Mouse (Mus musculus) splenic B cell, adult 2 months (primary cell): ENCODE data around the gene Tmem256.

Experiments
- DNase-seq: peaks from one replicate; pipeline ENCODE4 v3.0.0-alpha.2; 2011; ENCODE audit warnings: low read depth, low spot score
- H3K27me3 ChIP-seq: 2 replicates; pipeline ENCODE4 v1.6.1; 2012; ENCODE audit warnings: mild to moderate bottlenecking, low read length, moderate library complexity, mixed read lengths; ENCODE audit not compliant: control insufficient read depth, poor library complexity, insufficient read depth, severe bottlenecking
- H3K36me3 ChIP-seq: 2 replicates; pipeline ENCODE4 v1.6.1; 2012; ENCODE audit warnings: mild to moderate bottlenecking, low read length, moderate library complexity, mixed read lengths; ENCODE audit not compliant: control insufficient read depth, poor library complexity, insufficient read depth, severe bottlenecking

Tmem256 gene

GRCm38 (mm10) chr11:69803786-69804651 lies 34.3 kb upstream of the Tmem256 start:
- Histone ChIP-seq H3K27me3 (no peaks in the 10 kb centered on the region), H3K36me3 (no peaks in the 10 kb centered on the region)
- peak; percentile 83 for DNase-seq

- DNase-seq: no peak
- H3K27me3 ChIP-seq: no peaks in the 10 kb centered on the region
These were observed 33.7 kb upstream of the Tmem256 start for GRCm38 (mm10) chr11:69804652-69804940.

GRCm38 (mm10) chr11:69804972-69805909 lies 33.1 kb upstream of the Tmem256 start, which contains the start of gene Tmem102:
TSS of gene Tmem102 (minus strand) at chr11:69805624.
- H3K27me3 ChIP-seq: no peaks in the 10 kb centered on the region
- DNase-seq: peak; percentile 19
- H3K36me3 ChIP-seq: no peaks in the 10 kb centered on the region

More at GRCm38 (mm10) chr11:69804652-69804940, 33.7 kb upstream of the Tmem256 start:
- H3K36me3 ChIP-seq: no peaks in the 10 kb centered on the region

GRCm38 (mm10) chr11:69806378-69806777 lies 31.9 kb upstream of the Tmem256 start:
- no peak for DNase-seq
- H3K36me3 ChIP-seq: no peaks in the 10 kb centered on the region
- H3K27me3 ChIP-seq: no peaks in the 10 kb centered on the region

- Histone ChIP-seq H3K27me3 (no peaks in the 10 kb centered on the region), H3K36me3 (no peaks in the 10 kb centered on the region)
- no peak for DNase-seq
These were observed 30.7 kb upstream of the Tmem256 start for GRCm38 (mm10) chr11:69807641-69808040.

GRCm38 (mm10) chr11:69810280-69810679 lies 28.0 kb upstream of the Tmem256 start:
- H3K27me3 ChIP-seq: no peaks in the 10 kb centered on the region
- no peak for DNase-seq
- H3K36me3 ChIP-seq: no peaks in the 10 kb centered on the region

GRCm38 (mm10) chr11:69815155-69815554 lies 23.2 kb upstream of the Tmem256 start, which contains the start of gene Gm39566:
TSS of gene Gm39566 (minus strand) at chr11:69815298.
- no peak for DNase-seq
- Histone ChIP-seq H3K27me3 (no peaks in the 10 kb centered on the region), H3K36me3 (no peaks in the 10 kb centered on the region)

- no peaks in the 10 kb centered on the region for H3K27me3 ChIP-seq
- no peak for DNase-seq
- H3K36me3 ChIP-seq: no peaks in the 10 kb centered on the region
These were observed 21.8 kb upstream of the Tmem256 start for GRCm38 (mm10) chr11:69816520-69816919.

- H3K36me3 ChIP-seq: no peaks in the 10 kb centered on the region
These were observed 19.9 kb upstream of the Tmem256 start, which contains the start of gene Spem2 for GRCm38 (mm10) chr11:69818365-69818764. TSS of gene Spem2 (minus strand) at chr11:69818465.

GRCm38 (mm10) chr11:69818871-69819270 lies 19.4 kb upstream of the Tmem256 start:
- DNase-seq: no peak

More at GRCm38 (mm10) chr11:69818365-69818764, 19.9 kb upstream of the Tmem256 start, which contains the start of gene Spem2:
- H3K27me3 ChIP-seq: no peaks in the 10 kb centered on the region
- no peak for DNase-seq

GRCm38 (mm10) chr11:69822080-69822479 lies 16.2 kb upstream of the Tmem256 start, which contains the start of gene Spem1:
TSS of gene Spem1 (minus strand) at chr11:69822180.
- Histone ChIP-seq H3K36me3 (no peaks in the 10 kb centered on the region), H3K27me3 (no peaks in the 10 kb centered on the region)
- DNase-seq: no peak

More at GRCm38 (mm10) chr11:69818871-69819270, 19.4 kb upstream of the Tmem256 start:
- H3K36me3 ChIP-seq: no peaks in the 10 kb centered on the region
- H3K27me3 ChIP-seq: no peaks in the 10 kb centered on the region

- DNase-seq: no peak
- H3K27me3 ChIP-seq: no peaks in the 10 kb centered on the region
These were observed 14.9 kb upstream of the Tmem256 start for GRCm38 (mm10) chr11:69823456-69823855.

GRCm38 (mm10) chr11:69828832-69829231 lies 9.5 kb upstream of the Tmem256 start:
- DNase-seq: no peak
- Histone ChIP-seq H3K27me3 (no peaks in the 10 kb centered on the region), H3K36me3 (no peaks in the 10 kb centered on the region)

More at GRCm38 (mm10) chr11:69823456-69823855, 14.9 kb upstream of the Tmem256 start:
- H3K36me3 ChIP-seq: no peaks in the 10 kb centered on the region

- no peaks in the 10 kb centered on the region for H3K27me3 ChIP-seq
- DNase-seq: no peak
- H3K36me3 ChIP-seq: no peaks in the 10 kb centered on the region
These were observed 4.8 kb upstream of the Tmem256 start for GRCm38 (mm10) chr11:69833554-69833953.
